Mouse (Mus musculus): ENCODE data around the gene Cerk. TPM values are rescaled to one million over a fixed set of nuclear protein-coding genes. Genes with fewer than 3 reads are reported as not detected.

Cerk gene
- polyA plus RNA-seq, 1 experiment from 2014 or later, result 22.3 TPM

- Histone ChIP-seq H3K27ac (no peak overlapping the region), H3K27me3 (no peaks in the 10 kb centered on the region), H3K9me3 (no peaks in the 10 kb centered on the region), H3K9ac (replicated peaks) (no peak overlapping the region), H3K4me2 (replicated peaks) (no peak overlapping the region), H3K36me3 (peaks cover 70% of the 10 kb centered on the region), H3K4me3 (replicated peaks) (no peak overlapping the region), H3K4me1 (replicated peaks) (0 out of 2 replicates have a peak, but pooled peaks cover 3% of the 10 kb centered on the region)
- ATAC-seq, result no peak
- WGBS, result 78% methylated on average over 7 of the region's 7 CpGs
Measured at GRCm38 (mm10) chr15:86144577-86144976, 41.4 kb downstream of the Cerk start.

GRCm38 (mm10) chr15:86140323-86140722, 45.6 kb downstream of the Cerk start:
- 30% methylated on average over 10 of the region's 10 CpGs for WGBS
- peaks cover 52% of the 10 kb centered on the region for H3K36me3 ChIP-seq
- peak; percentile 28; the same call in 1 of the 2 replicates for ATAC-seq
- no peak overlapping the region for H3K4me3 ChIP-seq (replicated peaks)
- no peak overlapping the region for H3K27ac ChIP-seq
- H3K4me2 ChIP-seq (replicated peaks), result no peak overlapping the region
- no peaks in the 10 kb centered on the region for H3K27me3 ChIP-seq
- H3K9ac ChIP-seq (replicated peaks), result no peak overlapping the region
- H3K9me3 ChIP-seq, result no peaks in the 10 kb centered on the region
- peaks cover 3% of the 10 kb centered on the region; the same call in 1 of the 2 replicates for H3K4me1 ChIP-seq (replicated peaks)

DNA sequence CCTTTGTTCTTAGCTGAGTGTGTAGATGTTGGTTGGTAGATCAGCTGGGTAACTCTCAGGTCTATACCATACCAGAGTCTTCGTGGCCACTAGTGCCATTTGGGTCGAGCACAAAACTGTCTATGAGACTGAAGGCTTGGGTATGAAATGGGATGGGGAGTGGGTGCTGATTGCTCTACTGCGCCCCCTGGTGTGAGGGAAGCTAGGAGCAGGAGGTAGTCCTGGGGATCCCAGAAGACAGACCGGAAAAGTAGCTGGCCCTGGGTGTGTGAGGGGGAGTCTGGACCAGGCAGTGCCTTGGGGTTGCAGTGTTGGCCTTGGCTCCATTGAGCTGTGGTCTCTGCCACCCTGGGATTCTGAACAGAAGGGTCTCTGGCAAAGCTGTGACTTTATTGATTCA, 48.3 kb downstream of the Cerk start:
- H3K27me3 ChIP-seq, result no peaks in the 10 kb centered on the region
- WGBS, result 71% methylated on average over 4 of the region's 4 CpGs
- H3K9me3 ChIP-seq, result no peaks in the 10 kb centered on the region
- H3K27ac ChIP-seq, result no peak overlapping the region
- H3K4me2 ChIP-seq (replicated peaks), result no peak overlapping the region
- ATAC-seq, result no peak
- no peak overlapping the region for H3K4me3 ChIP-seq (replicated peaks)
- no peak overlapping the region for H3K9ac ChIP-seq (replicated peaks)
- peaks cover 55% of the 10 kb centered on the region for H3K36me3 ChIP-seq
- H3K4me1 ChIP-seq (replicated peaks), result peaks cover 11% of the 10 kb centered on the region

DNA sequence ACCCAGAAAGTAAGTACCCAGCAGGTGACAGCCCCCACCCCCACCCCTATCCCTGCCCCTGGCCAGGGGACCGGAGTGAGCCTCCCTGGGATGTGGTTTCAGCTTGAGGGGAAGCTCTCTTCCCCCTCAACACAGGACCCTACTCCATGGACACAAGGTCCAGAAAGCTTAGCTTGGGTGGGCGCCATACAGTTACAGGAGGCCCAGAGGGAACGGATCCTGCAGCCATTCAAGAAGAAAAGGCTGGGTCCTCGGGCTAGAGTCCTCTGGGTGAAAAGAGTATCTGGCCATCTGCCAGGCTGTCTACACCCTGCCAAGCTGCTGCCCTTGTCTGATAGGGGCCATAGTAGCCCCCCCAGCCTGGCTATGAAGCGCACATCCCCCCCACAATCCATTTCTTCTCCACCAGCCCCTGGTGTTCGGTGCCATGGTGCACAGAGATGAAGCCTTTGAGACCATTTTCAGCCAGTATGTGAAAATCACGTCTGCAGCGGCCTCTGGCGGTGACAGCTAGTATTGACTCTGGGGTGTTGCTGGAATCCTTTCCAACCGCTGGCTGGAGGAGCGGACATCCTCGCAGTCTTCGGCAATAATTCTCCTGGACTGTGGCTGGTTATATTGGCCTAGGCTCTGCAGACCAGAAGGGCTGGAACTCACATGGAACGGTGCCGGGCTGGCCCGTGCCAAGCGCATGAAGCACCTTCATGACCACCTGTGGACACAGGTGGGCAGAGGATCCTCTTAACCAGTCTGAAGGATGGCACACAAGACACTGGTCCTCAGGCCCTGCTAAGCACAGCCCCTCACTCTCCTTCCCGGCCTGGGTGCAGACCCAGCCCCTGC, 50.8 kb downstream of the Cerk start:
- peaks cover 11% of the 10 kb centered on the region for H3K4me1 ChIP-seq (replicated peaks)
- peak; percentile 77 for ATAC-seq
- peaks cover 63% of the 10 kb centered on the region for H3K36me3 ChIP-seq
- H3K27ac ChIP-seq, result peak overlapping the region; percentile 69
- no peaks in the 10 kb centered on the region for H3K9me3 ChIP-seq
- H3K27me3 ChIP-seq, result no peaks in the 10 kb centered on the region
- H3K9ac ChIP-seq (replicated peaks), result no peak overlapping the region
- H3K4me3 ChIP-seq (replicated peaks), result no peak overlapping the region
- H3K4me2 ChIP-seq (replicated peaks), result no peak overlapping the region
- WGBS, result 41% methylated on average over 18 of the region's 18 CpGs

DNA sequence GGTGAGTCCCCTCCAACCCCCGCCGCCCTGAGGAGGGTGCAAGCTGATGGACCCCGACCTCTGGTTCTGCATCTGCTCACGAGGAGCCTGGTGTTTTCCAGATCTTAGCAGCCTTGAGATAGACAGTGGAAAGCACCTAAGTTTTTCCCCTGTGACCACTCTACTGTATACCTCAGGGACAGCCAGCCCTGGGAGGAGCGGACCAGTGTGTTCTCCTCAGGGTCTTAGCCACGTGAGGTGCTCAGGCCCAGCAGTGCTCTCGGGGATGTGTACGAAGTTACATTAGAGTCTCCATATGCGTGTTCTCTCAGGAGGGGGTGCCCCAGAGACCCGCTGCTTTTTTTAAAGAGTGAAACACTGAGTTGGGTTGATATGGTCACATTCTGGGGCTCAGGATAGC, 55.3 kb downstream of the Cerk start:
- H3K36me3 ChIP-seq, result peaks cover 86% of the 10 kb centered on the region
- WGBS, result 92% methylated on average over 10 of the region's 10 CpGs

DNA sequence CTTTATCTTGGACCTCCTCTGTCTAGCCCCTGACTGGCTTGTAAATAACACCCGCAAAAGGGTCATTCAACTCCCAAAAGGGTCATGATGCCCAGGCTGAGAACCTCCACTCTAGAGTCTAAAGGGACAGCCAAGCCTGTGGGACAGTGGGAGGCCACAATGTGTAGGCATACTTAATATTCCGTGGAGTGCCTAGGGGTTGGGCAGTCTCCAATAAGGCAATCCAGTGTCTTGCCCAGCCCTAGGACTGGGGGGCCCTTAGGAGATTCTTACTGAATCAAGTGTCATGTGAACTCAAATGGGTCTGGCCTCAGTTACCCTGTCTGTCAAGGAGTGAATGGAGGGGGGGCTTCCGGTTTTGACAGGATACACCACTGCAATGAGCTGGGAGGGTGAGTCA, 56.9 kb downstream of the Cerk start:
- ATAC-seq, result no peak; the same call in 1 of the 2 replicates
- no peaks in the 10 kb centered on the region for H3K27me3 ChIP-seq
- peaks cover 90% of the 10 kb centered on the region for H3K36me3 ChIP-seq
- 94% methylated on average over 3 of the region's 3 CpGs for WGBS
- H3K9ac ChIP-seq (replicated peaks), result no peak overlapping the region
- no peaks in the 10 kb centered on the region for H3K9me3 ChIP-seq
- H3K27ac ChIP-seq, result no peak overlapping the region
- no peak overlapping the region for H3K4me2 ChIP-seq (replicated peaks)
- peaks cover 8% of the 10 kb centered on the region for H3K4me1 ChIP-seq (replicated peaks)
- no peak overlapping the region for H3K4me3 ChIP-seq (replicated peaks)

More for the DNA sequence above, 55.3 kb downstream of the Cerk start:
- H3K27ac ChIP-seq, result no peak overlapping the region
- H3K27me3 ChIP-seq, result no peaks in the 10 kb centered on the region
- H3K4me2 ChIP-seq (replicated peaks), result no peak overlapping the region
- no peak for ATAC-seq
- H3K4me3 ChIP-seq (replicated peaks), result no peak overlapping the region
- no peaks in the 10 kb centered on the region for H3K9me3 ChIP-seq
- no peak overlapping the region for H3K9ac ChIP-seq (replicated peaks)
- H3K4me1 ChIP-seq (replicated peaks), result peaks cover 11% of the 10 kb centered on the region

GRCm38 (mm10) chr15:86124359-86124758, 61.6 kb downstream of the Cerk start:
- WGBS, result 41% methylated on average over 1 of the region's 1 CpGs
- ATAC-seq, result peak; percentile 54; the same call in 1 of the 2 replicates
- H3K27me3 ChIP-seq, result no peaks in the 10 kb centered on the region
- H3K9ac ChIP-seq (replicated peaks), result no peak overlapping the region
- H3K4me1 ChIP-seq (replicated peaks), result peaks cover 8% of the 10 kb centered on the region
- H3K4me3 ChIP-seq (replicated peaks), result no peak overlapping the region
- H3K36me3 ChIP-seq, result peaks cover 91% of the 10 kb centered on the region
- no peak overlapping the region for H3K4me2 ChIP-seq (replicated peaks)
- no peak overlapping the region for H3K27ac ChIP-seq
- H3K9me3 ChIP-seq, result no peaks in the 10 kb centered on the region

- ATAC-seq, result no peak
- Histone ChIP-seq H3K9ac (replicated peaks) (no peak overlapping the region), H3K9me3 (no peaks in the 10 kb centered on the region), H3K4me3 (replicated peaks) (no peak overlapping the region), H3K4me1 (replicated peaks) (peaks cover 8% of the 10 kb centered on the region), H3K27ac (no peak overlapping the region), H3K4me2 (replicated peaks) (no peak overlapping the region), H3K36me3 (peaks cover 91% of the 10 kb centered on the region), H3K27me3 (no peaks in the 10 kb centered on the region)
- 90% methylated on average over 4 of the region's 4 CpGs for WGBS
Measured at GRCm38 (mm10) chr15:86123409-86123808, 62.5 kb downstream of the Cerk start.

- Histone ChIP-seq H3K4me1 (replicated peaks) (peaks cover 12% of the 10 kb centered on the region), H3K27ac (no peak overlapping the region), H3K4me2 (replicated peaks) (no peak overlapping the region), H3K4me3 (replicated peaks) (no peak overlapping the region), H3K36me3 (peaks cover 85% of the 10 kb centered on the region), H3K9me3 (no peaks in the 10 kb centered on the region), H3K27me3 (no peaks in the 10 kb centered on the region), H3K9ac (replicated peaks) (no peak overlapping the region)
- WGBS, result 93% methylated on average over 9 of the region's 9 CpGs
- ATAC-seq, result no peak
Measured at GRCm38 (mm10) chr15:86122261-86122949, 63.5 kb downstream of the Cerk start.

DNA sequence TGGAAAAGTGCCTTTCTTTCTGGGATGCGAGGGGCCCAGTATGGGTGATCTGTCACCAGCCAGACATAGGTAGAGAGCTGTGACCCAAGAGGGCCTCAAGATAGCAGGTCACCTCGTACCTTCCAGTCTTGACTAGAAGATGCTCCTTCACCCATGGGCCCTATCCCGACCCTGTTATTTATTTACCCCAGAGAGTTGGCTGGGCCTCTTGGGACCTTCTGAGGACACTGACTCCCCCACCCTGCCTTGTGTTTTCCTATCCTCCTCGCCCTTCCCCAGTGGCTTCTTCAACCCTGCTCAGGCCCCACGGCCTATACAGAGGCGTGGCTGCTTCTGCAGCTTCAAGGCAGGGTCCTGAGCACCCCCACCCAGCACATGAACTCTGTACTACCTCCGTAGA, 66.8 kb downstream of the Cerk start:
- H3K27ac ChIP-seq, result no peak overlapping the region
- H3K9me3 ChIP-seq, result no peaks in the 10 kb centered on the region
- H3K4me2 ChIP-seq (replicated peaks), result no peak overlapping the region
- H3K4me1 ChIP-seq (replicated peaks), result peaks cover 16% of the 10 kb centered on the region
- no peaks in the 10 kb centered on the region for H3K27me3 ChIP-seq
- ATAC-seq, result no peak
- H3K4me3 ChIP-seq (replicated peaks), result no peak overlapping the region
- H3K9ac ChIP-seq (replicated peaks), result no peak overlapping the region
- peaks cover 63% of the 10 kb centered on the region for H3K36me3 ChIP-seq
- WGBS, result 93% methylated on average over 7 of the region's 7 CpGs

- Histone ChIP-seq H3K4me3 (replicated peaks) (no peak overlapping the region), H3K27ac (no peak overlapping the region), H3K9me3 (no peaks in the 10 kb centered on the region), H3K9ac (replicated peaks) (no peak overlapping the region), H3K4me2 (replicated peaks) (no peak overlapping the region), H3K27me3 (no peaks in the 10 kb centered on the region), H3K36me3 (peaks cover 46% of the 10 kb centered on the region), H3K4me1 (replicated peaks) (peaks cover 29% of the 10 kb centered on the region)
- no peak for ATAC-seq
- 76% methylated on average over 14 of the region's 15 CpGs for WGBS
Measured at GRCm38 (mm10) chr15:86117115-86118100, 68.5 kb downstream of the Cerk start.
